Mouse (Mus musculus) stomach, embryonic 16.5 days (tissue): ENCODE measurements at regions not wholly inside any gene's neighbourhood (a gene's known extent, or its start where the extent isn't known, plus 50 kb on each side); places are given as distances from the start of the nearest gene placed in this dataset.
"Not testable (repeated sequence)": the region's sequence is repeated elsewhere in the genome, so short reads cannot be mapped to it uniquely, and the experiment has no call there.

Experiments
- ATAC-seq: fragments of 200-750 bp; cut with Nextera tagmentation; 2 replicates; pipeline ENCODE4 v1.8.0; 2017; ENCODE audit warnings: moderate number of reproducible peaks, moderate TSS enrichment; ENCODE audit not compliant: insufficient read depth, low FRiP score
- H3K27ac ChIP-seq: fragments of 300-500 bp; sonication (generic); 2 replicates; pipeline ENCODE4 v1.5.1; 2014; ENCODE audit warnings: low read length
- H3K27me3 ChIP-seq: fragments of 300-500 bp; sonication (generic); 2 replicates; pipeline ENCODE4 v1.6.1; 2014; ENCODE audit warnings: low read length, control low read depth, mixed read lengths; ENCODE audit not compliant: control insufficient read depth, insufficient read depth
- H3K36me3 ChIP-seq: fragments of 300-500 bp; sonication (generic); 2 replicates; pipeline ENCODE4 v1.6.1; 2014; ENCODE audit warnings: low read length; ENCODE audit not compliant: control insufficient read depth, insufficient read depth
- H3K4me1 ChIP-seq: fragments of 300-500 bp; sonication (generic); 2 replicates; pipeline ENCODE4 v1.6.1; 2014; ENCODE audit warnings: low read length, control low read depth, mixed read lengths; ENCODE audit not compliant: control insufficient read depth, insufficient read depth
- H3K4me2 ChIP-seq: fragments of 300-500 bp; sonication (generic); 2 replicates; pipeline ENCODE4 v1.6.1; 2014; ENCODE audit warnings: low read depth, low read length, mixed read lengths
- H3K4me3 ChIP-seq: fragments of 300-500 bp; sonication (generic); replicated peaks from 2 replicates; pipeline ENCODE4 v1.5.1; 2014; ENCODE audit warnings: mild to moderate bottlenecking, low read length
- H3K9ac ChIP-seq: fragments of 300-500 bp; sonication (generic); 2 replicates; pipeline ENCODE4 v1.6.1; 2014; ENCODE audit warnings: low read length
- H3K9me3 ChIP-seq: fragments of 300-500 bp; sonication (generic); replicated peaks from 2 replicates; pipeline ENCODE4 v1.6.1; 2016; ENCODE audit warnings: low read length, control low read depth; ENCODE audit not compliant: control insufficient read depth
- WGBS: fragments of 180-500 bp; shearing (Covaris S2); extraction: QIAGEN DNeasy Blood & Tissue Kit; methylation state at CpG from one replicate; pipeline ENCODE4 v1.1.7; 2014; 5-methylcytosine and 5-hydroxymethylcytosine counted together

DNA sequence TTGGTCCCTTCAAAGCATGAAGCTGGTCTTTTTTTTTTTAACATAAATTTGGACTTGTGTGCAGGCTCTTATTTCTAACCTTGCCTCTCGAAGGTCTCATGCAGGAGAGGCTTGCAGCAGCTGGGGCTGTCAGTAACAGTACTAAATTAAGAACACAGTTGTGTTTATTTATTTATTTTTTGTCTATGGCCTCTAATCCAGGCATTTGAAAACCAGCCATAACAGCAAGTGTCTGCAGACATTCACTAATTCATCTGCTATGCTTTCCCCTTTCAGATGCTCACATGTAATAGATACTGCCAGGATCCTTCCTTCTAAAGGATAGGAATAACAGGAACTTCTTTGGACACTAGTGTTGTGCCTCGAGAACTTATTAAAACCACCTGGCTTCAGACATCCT is 172.5 kb downstream of the Rchy1 start:
- Histone ChIP-seq H3K9ac (no peak overlapping the region), H3K36me3 (no peaks in the 10 kb centered on the region), H3K4me2 (no peak overlapping the region), H3K27me3 (no peaks in the 10 kb centered on the region), H3K4me3 (no peak overlapping the region), H3K27ac (no peak overlapping the region), H3K9me3 (no peaks in the 10 kb centered on the region), H3K4me1 (no peaks in the 10 kb centered on the region)
- ATAC-seq, result no peak
- 36% methylated on average over 2 of the region's 2 CpGs for WGBS

DNA sequence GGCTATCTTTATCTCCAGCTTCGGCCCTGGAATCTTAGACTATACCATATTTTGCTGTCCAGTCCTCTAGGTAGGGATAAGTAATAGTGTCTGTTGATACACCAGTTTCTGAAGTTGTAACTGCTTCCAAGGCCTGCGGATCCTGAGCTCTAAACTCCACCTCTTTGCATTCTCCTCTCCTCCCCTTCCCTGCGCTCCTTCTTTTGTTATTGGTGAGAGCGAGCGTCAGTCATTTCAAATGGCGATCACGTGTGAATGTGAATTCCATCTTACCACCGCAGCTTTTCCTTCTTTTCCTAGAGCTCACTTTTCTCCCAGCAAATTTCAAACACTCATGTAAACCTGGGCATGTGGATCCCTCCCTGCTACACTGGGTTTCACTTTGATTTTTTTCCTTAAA is 178.9 kb downstream of the Rchy1 start:
- WGBS, result 89% methylated on average over 8 of the region's 8 CpGs
- Histone ChIP-seq H3K27me3 (no peaks in the 10 kb centered on the region), H3K9ac (no peak overlapping the region), H3K36me3 (no peaks in the 10 kb centered on the region), H3K4me1 (no peaks in the 10 kb centered on the region), H3K4me2 (no peak overlapping the region), H3K27ac (no peak overlapping the region), H3K4me3 (no peak overlapping the region), H3K9me3 (no peaks in the 10 kb centered on the region)
- ATAC-seq, result no peak

DNA sequence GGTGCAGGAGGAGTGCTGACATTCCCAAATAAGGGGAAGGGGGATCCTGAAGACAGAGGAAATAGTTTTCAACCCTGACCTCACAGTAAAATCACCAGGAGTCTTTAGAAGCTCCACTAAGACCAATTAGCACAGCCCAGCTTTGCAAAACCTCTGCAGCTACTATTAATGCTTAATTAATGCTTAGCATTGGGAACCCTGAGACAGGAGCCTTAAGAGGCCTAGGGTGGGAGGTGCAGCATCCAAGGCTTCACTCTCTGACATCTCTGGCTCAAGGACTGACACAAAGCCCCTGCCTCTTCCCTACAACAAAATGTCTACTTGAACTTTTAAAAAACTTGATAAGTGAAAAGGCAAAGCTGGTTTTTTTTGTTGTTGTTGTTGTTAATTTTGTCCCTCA is 185.9 kb downstream of the Rchy1 start:
- Histone ChIP-seq H3K4me1 (no peaks in the 10 kb centered on the region), H3K36me3 (no peaks in the 10 kb centered on the region), H3K9me3 (no peaks in the 10 kb centered on the region), H3K27ac (no peak overlapping the region), H3K9ac (no peak overlapping the region), H3K4me3 (no peak overlapping the region), H3K27me3 (no peaks in the 10 kb centered on the region), H3K4me2 (no peak overlapping the region)
- no peak for ATAC-seq

DNA sequence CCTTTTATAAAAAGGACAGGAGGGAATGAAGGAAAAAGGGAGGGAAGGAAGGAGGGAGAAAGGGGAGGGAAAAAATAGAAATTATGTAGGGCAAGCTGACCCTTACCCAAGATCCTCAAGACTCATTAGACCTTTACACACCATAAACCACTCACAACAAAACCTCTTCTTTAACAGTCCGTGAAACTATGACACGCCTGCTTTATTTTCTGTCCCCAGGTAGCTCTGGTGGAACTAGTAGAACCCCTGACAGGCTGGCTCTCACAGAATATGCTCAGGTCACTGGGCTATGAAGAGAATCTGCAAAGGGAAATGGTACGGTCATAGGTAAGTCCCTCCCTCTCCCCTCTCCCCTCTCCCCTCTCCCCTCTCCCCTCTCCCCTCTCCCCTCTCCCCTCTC is 188.8 kb downstream of the Rchy1 start:
- Histone ChIP-seq H3K27ac (no peak overlapping the region), H3K36me3 (no peaks in the 10 kb centered on the region), H3K9me3 (no peaks in the 10 kb centered on the region), H3K4me3 (no peak overlapping the region), H3K4me2 (no peak overlapping the region), H3K4me1 (no peaks in the 10 kb centered on the region), H3K9ac (no peak overlapping the region), H3K27me3 (no peaks in the 10 kb centered on the region)
- ATAC-seq, result no peak
- WGBS, result 90% methylated on average over 3 of the region's 3 CpGs

DNA sequence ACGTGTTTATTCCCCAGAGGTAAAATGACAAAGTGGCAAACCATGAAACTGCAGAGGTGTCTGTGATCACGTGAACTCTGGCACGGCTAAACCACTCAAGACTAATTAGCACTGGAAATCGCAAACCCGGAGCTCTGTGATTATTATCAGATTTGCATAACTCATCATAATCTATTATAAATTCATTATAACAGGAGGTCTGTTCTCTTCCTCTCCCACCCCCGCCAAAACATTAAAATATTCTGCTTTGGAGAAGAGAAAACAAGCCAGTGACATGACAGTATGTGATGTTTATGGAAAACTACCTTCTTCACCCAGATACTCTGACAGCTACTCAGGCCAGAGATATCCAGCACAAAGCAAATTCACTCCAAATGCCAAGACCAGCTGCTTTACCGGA is 195.0 kb downstream of the Rchy1 start:
- ATAC-seq, result no peak
- no peaks in the 10 kb centered on the region for H3K27me3 ChIP-seq
- no peaks in the 10 kb centered on the region for H3K36me3 ChIP-seq
- no peak overlapping the region for H3K27ac ChIP-seq
- no peaks in the 10 kb centered on the region for H3K4me1 ChIP-seq
- 71% methylated on average over 7 of the region's 7 CpGs for WGBS
- no peak overlapping the region for H3K4me3 ChIP-seq
- H3K4me2 ChIP-seq, result no peak overlapping the region
- H3K9ac ChIP-seq, result no peak overlapping the region
- no peaks in the 10 kb centered on the region for H3K9me3 ChIP-seq

- Histone ChIP-seq H3K36me3 (no peaks in the 10 kb centered on the region), H3K27me3 (no peaks in the 10 kb centered on the region), H3K4me2 (no peak overlapping the region), H3K4me1 (0 out of 2 replicates have a peak, but pooled peaks cover 4% of the 10 kb centered on the region), H3K9ac (no peak overlapping the region), H3K4me3 (no peak overlapping the region), H3K27ac (no peak overlapping the region), H3K9me3 (no peaks in the 10 kb centered on the region)
- WGBS, result 64% methylated on average over 10 of the region's 10 CpGs
- ATAC-seq, result no peak
These were observed 195.8 kb downstream of the Rchy1 start for GRCm38 (mm10) chr5:91767060-91767459.

GRCm38 (mm10) chr5:91764621-91765020 is 198.2 kb downstream of the Rchy1 start:
- Histone ChIP-seq H3K9me3 (no peaks in the 10 kb centered on the region), H3K36me3 (no peaks in the 10 kb centered on the region), H3K4me3 (no peak overlapping the region), H3K27me3 (no peaks in the 10 kb centered on the region), H3K27ac (no peak overlapping the region), H3K4me2 (no peak overlapping the region), H3K4me1 (0 out of 2 replicates have a peak, but pooled peaks cover 4% of the 10 kb centered on the region), H3K9ac (no peak overlapping the region)
- 66% methylated on average over 10 of the region's 10 CpGs for WGBS
- ATAC-seq, result no peak

- Histone ChIP-seq H3K4me2 (no peak overlapping the region), H3K27ac (no peak overlapping the region), H3K4me3 (no peak overlapping the region), H3K4me1 (0 out of 2 replicates have a peak, but pooled peaks cover 4% of the 10 kb centered on the region), H3K9ac (no peak overlapping the region), H3K36me3 (no peaks in the 10 kb centered on the region), H3K9me3 (no peaks in the 10 kb centered on the region), H3K27me3 (no peaks in the 10 kb centered on the region)
- WGBS, result 36% methylated on average over 6 of the region's 6 CpGs
- ATAC-seq, result no peak
These were observed 200.3 kb downstream of the Rchy1 start for GRCm38 (mm10) chr5:91762589-91762988.

GRCm38 (mm10) chr5:91755958-91756357 is 206.9 kb downstream of the Rchy1 start:
- H3K27me3 ChIP-seq, result no peaks in the 10 kb centered on the region
- H3K4me3 ChIP-seq, result no peak overlapping the region
- no peaks in the 10 kb centered on the region for H3K9me3 ChIP-seq
- no peak overlapping the region for H3K4me2 ChIP-seq
- no peaks in the 10 kb centered on the region for H3K4me1 ChIP-seq
- no peak overlapping the region for H3K27ac ChIP-seq
- WGBS, result 47% methylated on average over 10 of the region's 10 CpGs
- no peaks in the 10 kb centered on the region for H3K36me3 ChIP-seq
- ATAC-seq, result no peak
- no peak overlapping the region for H3K9ac ChIP-seq

- H3K27me3 ChIP-seq, H3K4me1 ChIP-seq, H3K27ac ChIP-seq, H3K36me3 ChIP-seq, H3K4me3 ChIP-seq, H3K9me3 ChIP-seq, H3K4me2 ChIP-seq, ATAC-seq, H3K9ac ChIP-seq: not testable (repeated sequence)
- 89% methylated on average over 17 of the region's 17 CpGs for WGBS
These were observed 210.0 kb downstream of the Rchy1 start for GRCm38 (mm10) chr5:91752846-91753245.
